Mouse (Mus musculus): ENCODE results near the gene Tpm3. TPM values are rescaled to one million over a fixed set of nuclear protein-coding genes. Genes with fewer than 3 reads are reported as not detected.

The Tpm3 gene
- polyA plus RNA-seq, 1 experiment = 665 TPM

DNA sequence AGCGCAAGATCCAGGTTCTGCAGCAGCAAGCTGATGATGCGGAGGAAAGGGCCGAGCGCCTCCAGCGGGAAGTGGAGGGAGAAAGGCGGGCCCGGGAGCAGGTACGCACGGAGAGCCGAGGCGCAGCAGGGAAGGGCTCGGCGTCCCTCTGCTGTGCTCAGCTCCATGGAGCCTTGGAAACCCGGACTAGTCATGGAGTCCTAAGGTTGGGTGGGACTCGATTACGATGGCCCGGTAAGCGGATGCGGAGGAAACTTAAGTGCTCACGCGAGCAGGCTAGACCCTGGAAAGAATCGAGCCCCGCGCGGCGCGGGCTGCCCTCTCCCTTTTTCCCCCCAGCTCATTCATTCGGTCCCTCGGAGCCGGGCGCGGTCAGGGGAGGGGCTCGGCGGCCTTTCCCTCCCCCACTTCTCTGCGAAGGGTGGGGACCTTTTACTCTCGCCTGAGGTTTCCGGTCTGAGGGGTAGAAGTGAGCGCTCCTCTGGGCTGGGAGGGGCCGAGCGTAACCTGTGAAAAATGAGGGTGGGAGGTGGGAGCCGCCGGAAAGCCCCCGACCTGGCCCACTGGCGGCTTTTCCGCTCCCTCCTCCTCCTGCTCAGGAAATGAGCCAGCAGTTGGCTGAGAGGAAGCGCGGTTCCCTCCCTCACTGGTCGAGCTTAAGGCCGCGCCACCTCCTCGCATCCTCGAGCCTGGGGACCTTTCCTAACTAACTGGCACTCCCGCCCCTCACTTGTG, 7.5 kb downstream of the Tpm3 start:
- Histone ChIP-seq H3K4me1 (ENCODE audit: control insufficient read depth, insufficient read depth, low read length) (peaks cover 8% of the 10 kb centered on the region), H3K27ac (ENCODE audit: control insufficient read depth, insufficient read depth, low read depth, low read length, poor library complexity) (peak overlapping the region; percentile 95), H3K4me3 (replicated peaks; ENCODE audit: control insufficient read depth, low read depth, low read length) (peak overlapping the region; percentile 93)
- peak; percentile 51; the same call in 1 of the 2 replicates for TF ChIP-seq POLR2A (IDR thresholded peaks at IDR 0.05; ENCODE audit: borderline replicate concordance, control insufficient read depth, low read depth, low read length)
- TF ChIP-seq CTCF (IDR thresholded peaks at IDR 0.05; ENCODE audit: control insufficient read depth, insufficient read depth, low read length) = 0 out of 2 replicates have a peak, but pooled peaks have one; percentile 3
- under 1% methylated on average over 53 of the region's 53 CpGs for WGBS

DNA sequence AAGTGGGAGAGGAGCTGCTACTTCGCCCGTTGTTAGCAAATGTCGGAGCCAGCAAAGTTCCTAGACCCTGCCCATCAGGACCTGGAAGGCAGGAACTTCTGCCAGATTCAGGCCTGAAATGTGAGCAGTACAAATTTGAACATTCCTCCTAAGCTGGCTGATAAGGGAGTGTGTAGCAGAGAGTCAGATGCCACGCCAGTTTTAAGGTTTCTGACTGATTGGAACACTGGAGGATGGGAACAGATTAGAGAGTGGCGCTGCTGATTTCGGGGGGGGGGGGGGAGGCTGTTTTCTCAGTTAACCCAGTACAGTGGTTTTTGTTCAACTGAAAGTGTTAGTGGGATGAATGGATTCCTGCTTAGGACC, 8.0 kb downstream of the Tpm3 start:
- peaks cover 8% of the 10 kb centered on the region for H3K4me1 ChIP-seq (ENCODE audit: control insufficient read depth, insufficient read depth, low read length)
- TF ChIP-seq CTCF (IDR thresholded peaks at IDR 0.05; ENCODE audit: control insufficient read depth, insufficient read depth, low read length) = no peak
- no peak for TF ChIP-seq POLR2A (IDR thresholded peaks at IDR 0.05; ENCODE audit: borderline replicate concordance, control insufficient read depth, low read depth, low read length)
- 0% methylated on average over 6 of the region's 6 CpGs for WGBS
- H3K4me3 ChIP-seq (replicated peaks; ENCODE audit: control insufficient read depth, low read depth, low read length) = peak overlapping the region; percentile 93
- peak overlapping the region; percentile 95 for H3K27ac ChIP-seq (ENCODE audit: control insufficient read depth, insufficient read depth, low read depth, low read length, poor library complexity)

DNA sequence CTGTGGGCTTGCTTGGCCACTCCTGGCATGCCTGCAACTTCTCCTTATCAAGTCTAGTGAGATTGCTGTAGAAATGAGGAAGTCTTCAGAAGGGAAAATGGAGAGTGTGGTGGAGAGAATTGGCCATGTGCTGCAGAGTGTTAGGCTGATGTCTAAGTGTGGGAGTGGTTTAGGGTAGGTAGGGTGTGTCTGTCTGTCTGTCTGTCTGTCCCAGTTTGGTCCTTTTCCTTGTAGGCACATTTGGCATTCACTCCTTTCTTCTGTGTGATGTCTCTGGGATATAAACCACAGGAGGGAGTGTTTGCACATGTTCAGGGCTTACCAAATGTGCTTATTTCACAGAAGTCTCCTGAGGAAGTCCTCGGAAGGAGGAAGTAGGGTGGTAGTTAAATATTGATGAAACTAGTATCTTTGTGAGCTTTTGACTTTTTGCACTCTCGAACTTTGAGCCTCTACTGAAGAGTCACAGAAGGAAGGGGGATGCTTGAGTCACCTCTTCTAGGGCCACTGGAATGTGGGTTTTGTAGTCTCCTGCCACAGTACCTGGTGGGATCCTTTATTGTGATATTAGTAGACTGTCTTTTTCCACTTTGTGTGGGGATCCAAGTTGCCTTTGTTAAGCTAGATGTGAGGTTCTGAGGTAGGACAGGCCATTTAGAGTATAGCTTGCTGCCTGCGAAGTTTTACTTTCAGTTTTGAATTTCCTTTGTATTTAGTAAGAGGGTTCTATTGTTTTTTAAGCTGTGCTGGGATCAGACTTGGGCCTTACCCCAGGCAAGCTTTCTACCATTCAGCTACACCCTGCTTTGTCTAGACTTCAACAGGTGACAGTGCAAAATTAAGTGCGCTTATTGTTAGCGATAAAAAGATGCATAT, 9.2 kb downstream of the Tpm3 start:
- Histone ChIP-seq H3K4me1 (ENCODE audit: control insufficient read depth, insufficient read depth, low read length) (peaks cover 9% of the 10 kb centered on the region), H3K27ac (ENCODE audit: control insufficient read depth, insufficient read depth, low read depth, low read length, poor library complexity) (peak overlapping the region; percentile 74; the same call in 1 of the 2 replicates), H3K4me3 (replicated peaks; ENCODE audit: control insufficient read depth, low read depth, low read length) (peak overlapping the region; percentile 63)
- WGBS = 7% methylated on average over 5 of the region's 5 CpGs
- TF ChIP-seq CTCF (IDR thresholded peaks at IDR 0.05; ENCODE audit: control insufficient read depth, insufficient read depth, low read length) (no peak), POLR2A (IDR thresholded peaks at IDR 0.05; ENCODE audit: borderline replicate concordance, control insufficient read depth, low read depth, low read length) (no peak)

DNA sequence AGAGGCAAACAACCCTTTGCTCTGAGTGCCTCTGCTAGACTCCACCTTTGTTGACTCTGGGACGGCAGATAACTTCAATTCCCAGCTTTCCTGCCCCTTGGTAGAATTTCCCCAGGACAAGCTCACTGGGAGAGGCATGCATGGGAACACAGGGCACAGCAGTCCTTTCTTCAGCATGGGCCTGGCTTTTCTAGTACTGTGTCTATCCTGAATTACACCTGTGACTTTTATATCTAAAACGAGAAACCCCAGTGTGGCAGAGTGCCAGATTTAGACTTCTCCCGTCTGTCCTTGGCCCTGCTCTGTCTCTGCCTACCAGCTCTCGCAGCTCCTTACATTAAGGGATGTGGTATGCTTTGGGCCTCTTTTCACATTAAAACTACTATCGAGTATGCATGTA, 10.6 kb downstream of the Tpm3 start:
- Histone ChIP-seq H3K4me3 (replicated peaks; ENCODE audit: control insufficient read depth, low read depth, low read length) (peak overlapping the region; percentile 1), H3K27ac (ENCODE audit: control insufficient read depth, insufficient read depth, low read depth, low read length, poor library complexity) (peak overlapping the region; percentile 38; the same call in 1 of the 2 replicates), H3K4me1 (ENCODE audit: control insufficient read depth, insufficient read depth, low read length) (peaks cover 9% of the 10 kb centered on the region)
- TF ChIP-seq CTCF (IDR thresholded peaks at IDR 0.05; ENCODE audit: control insufficient read depth, insufficient read depth, low read length) = no peak
- no peak for TF ChIP-seq POLR2A (IDR thresholded peaks at IDR 0.05; ENCODE audit: borderline replicate concordance, control insufficient read depth, low read depth, low read length)
- WGBS = 10% methylated on average over 5 of the region's 5 CpGs

DNA sequence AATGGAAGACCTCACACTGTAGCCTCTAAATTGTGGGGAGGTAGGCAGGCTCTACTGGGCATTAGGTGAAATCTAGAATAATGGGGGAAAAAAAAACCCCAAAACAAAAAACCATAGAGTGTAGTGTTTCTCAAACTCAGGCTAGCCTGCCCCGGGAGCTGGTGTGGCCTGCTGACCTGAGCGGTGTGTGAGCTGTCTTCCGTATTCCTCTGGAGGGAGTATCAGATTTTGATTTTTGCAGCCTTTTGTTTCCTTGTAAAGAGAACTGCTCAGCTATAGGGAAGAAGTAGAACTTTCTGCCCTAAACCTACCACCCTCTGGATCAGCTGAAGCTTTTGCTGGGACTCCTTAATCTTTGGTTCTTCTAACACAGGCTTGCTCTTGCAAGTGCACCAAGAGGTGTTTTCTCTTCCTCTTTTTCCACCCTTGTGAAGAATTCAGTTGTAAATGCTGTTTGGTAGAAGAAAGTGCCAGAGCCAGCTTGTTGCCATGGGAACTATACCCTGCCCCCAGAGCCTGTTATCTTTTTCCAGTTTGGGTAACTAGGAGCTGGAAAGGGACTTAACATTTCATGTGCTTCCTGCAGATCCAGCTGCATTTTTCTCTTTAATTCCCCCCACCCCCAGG, 11.4 kb downstream of the Tpm3 start:
- WGBS = 5% methylated on average over 3 of the region's 3 CpGs
- TF ChIP-seq CTCF (IDR thresholded peaks at IDR 0.05; ENCODE audit: control insufficient read depth, insufficient read depth, low read length) (no peak), POLR2A (IDR thresholded peaks at IDR 0.05; ENCODE audit: borderline replicate concordance, control insufficient read depth, low read depth, low read length) (no peak)
- Histone ChIP-seq H3K4me1 (ENCODE audit: control insufficient read depth, insufficient read depth, low read length) (peaks cover 9% of the 10 kb centered on the region), H3K27ac (ENCODE audit: control insufficient read depth, insufficient read depth, low read depth, low read length, poor library complexity) (no peak overlapping the region; the same call in 1 of the 2 replicates), H3K4me3 (replicated peaks; ENCODE audit: control insufficient read depth, low read depth, low read length) (no peak overlapping the region)

DNA sequence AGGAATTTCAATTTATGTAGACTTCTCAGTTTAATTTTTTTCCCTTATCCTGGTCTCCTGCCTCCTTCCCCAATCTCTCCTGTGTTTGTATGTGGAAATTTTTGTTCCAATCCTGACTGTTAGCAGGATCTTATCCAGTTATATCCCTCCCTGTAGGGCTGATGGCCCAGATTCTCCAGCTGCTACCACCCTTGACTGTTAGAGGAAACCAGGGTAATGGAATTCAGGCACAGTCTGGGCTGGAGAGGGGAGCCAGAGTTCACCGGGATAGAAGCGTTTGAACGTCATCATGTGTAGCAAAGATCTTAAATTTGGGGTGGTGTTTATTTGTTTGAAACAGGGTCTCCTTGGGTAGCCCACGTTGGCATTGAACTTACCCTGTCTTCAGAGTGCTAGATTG, 12.3 kb downstream of the Tpm3 start:
- Histone ChIP-seq H3K4me1 (ENCODE audit: control insufficient read depth, insufficient read depth, low read length) (peaks cover 9% of the 10 kb centered on the region), H3K4me3 (replicated peaks; ENCODE audit: control insufficient read depth, low read depth, low read length) (no peak overlapping the region), H3K27ac (ENCODE audit: control insufficient read depth, insufficient read depth, low read depth, low read length, poor library complexity) (no peak overlapping the region)
- 59% methylated on average over 4 of the region's 4 CpGs for WGBS
- TF ChIP-seq CTCF (IDR thresholded peaks at IDR 0.05; ENCODE audit: control insufficient read depth, insufficient read depth, low read length) (no peak), POLR2A (IDR thresholded peaks at IDR 0.05; ENCODE audit: borderline replicate concordance, control insufficient read depth, low read depth, low read length) (no peak)

DNA sequence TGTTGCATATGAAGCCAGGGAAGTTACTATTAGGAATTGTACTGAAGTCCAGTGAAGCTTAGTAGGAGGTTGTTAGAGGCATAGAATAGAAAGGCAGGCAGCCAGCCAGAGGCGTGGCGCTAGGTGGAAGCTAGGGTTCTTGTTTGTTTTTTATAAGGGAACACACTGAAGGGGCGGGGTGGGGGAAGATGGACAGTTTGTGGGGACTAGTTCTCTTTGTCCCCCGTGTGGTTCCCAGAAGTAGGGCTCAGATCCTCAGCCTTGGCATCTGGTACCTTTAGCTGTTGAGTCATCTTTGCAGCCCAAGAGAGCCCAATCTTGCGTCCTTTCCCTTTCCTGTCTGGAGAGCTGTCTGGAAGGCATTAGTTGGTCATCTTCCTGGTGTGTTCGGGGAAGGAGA, 12.8 kb downstream of the Tpm3 start:
- peaks cover 9% of the 10 kb centered on the region for H3K4me1 ChIP-seq (ENCODE audit: control insufficient read depth, insufficient read depth, low read length)

DNA sequence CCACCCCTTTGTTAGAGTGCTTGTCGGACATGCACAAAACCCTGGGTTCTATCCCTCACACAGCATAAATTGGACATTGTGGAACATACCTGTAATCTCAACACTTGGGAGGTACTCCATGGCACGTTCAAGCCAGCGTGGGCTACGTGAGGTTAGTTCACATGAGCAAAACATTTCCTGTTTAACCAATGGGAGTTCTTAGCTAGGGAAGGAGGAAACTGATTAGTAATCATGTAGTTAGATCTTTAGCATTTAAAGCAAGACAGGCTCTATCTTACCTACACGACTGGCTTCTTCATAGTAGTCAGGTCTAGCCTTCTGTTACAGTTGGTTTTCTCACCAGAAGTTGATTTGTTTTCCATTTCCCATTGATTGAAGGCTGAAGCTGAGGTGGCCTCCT, 13.6 kb downstream of the Tpm3 start:
- no peak overlapping the region for H3K4me3 ChIP-seq (replicated peaks; ENCODE audit: control insufficient read depth, low read depth, low read length)
- WGBS = 25% methylated on average over 5 of the region's 5 CpGs
- H3K4me1 ChIP-seq (ENCODE audit: control insufficient read depth, insufficient read depth, low read length) = peaks cover 9% of the 10 kb centered on the region
- TF ChIP-seq POLR2A (IDR thresholded peaks at IDR 0.05; ENCODE audit: borderline replicate concordance, control insufficient read depth, low read depth, low read length) (no peak), CTCF (IDR thresholded peaks at IDR 0.05; ENCODE audit: control insufficient read depth, insufficient read depth, low read length) (no peak)
- no peak overlapping the region for H3K27ac ChIP-seq (ENCODE audit: control insufficient read depth, insufficient read depth, low read depth, low read length, poor library complexity)

More for the DNA sequence above, 12.8 kb downstream of the Tpm3 start:
- Histone ChIP-seq H3K4me3 (replicated peaks; ENCODE audit: control insufficient read depth, low read depth, low read length) (no peak overlapping the region), H3K27ac (ENCODE audit: control insufficient read depth, insufficient read depth, low read depth, low read length, poor library complexity) (no peak overlapping the region)
- 17% methylated on average over 6 of the region's 6 CpGs for WGBS
- TF ChIP-seq POLR2A (IDR thresholded peaks at IDR 0.05; ENCODE audit: borderline replicate concordance, control insufficient read depth, low read depth, low read length) = no peak

Measured in bone marrow, adult 2 months (tissue).